Mouse (Mus musculus) cerebellum, adult 2 months (tissue): ENCODE measurements around the gene H2-Ob.

ENCODE experiments used
- CTCF ChIP-seq: fragments of 200-500 bp; IDR thresholded peaks from 2 replicates; pipeline ENCODE4 v1.5.1; 2011; ENCODE audit warnings: low read depth, mild to moderate bottlenecking, control low read depth, low read length, moderate library complexity, borderline replicate concordance; ENCODE audit not compliant: insufficient read depth
- POLR2A ChIP-seq: fragments of 200-500 bp; IDR thresholded peaks from 2 replicates; pipeline ENCODE4 v1.6.1; 2011; ENCODE audit warnings: low read length, control low read depth, borderline replicate concordance; ENCODE audit not compliant: insufficient read depth

DNA sequence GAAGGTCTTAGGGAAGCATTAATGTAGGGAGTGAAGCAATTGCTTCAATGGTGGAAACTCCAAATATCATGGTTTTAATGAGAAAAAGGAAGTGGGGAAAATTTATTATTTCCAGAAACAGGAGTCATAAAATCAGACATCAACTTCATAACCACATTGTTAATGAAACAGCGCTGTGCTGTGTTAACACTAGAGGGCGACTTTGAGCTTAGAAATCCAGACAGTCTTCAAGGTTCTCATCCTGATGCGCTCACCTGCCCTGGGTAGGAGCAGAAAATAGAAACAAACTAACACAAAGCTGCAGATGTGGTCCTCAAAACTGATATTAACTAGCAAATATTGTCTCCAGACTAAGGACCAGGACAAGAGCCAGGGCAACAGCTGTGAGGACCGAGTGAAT, 11.2 kb downstream of the H2-Ob start:
- TF ChIP-seq CTCF, result peak; percentile 61
- TF ChIP-seq POLR2A, result no peak
